In the genomic region with DNA sequence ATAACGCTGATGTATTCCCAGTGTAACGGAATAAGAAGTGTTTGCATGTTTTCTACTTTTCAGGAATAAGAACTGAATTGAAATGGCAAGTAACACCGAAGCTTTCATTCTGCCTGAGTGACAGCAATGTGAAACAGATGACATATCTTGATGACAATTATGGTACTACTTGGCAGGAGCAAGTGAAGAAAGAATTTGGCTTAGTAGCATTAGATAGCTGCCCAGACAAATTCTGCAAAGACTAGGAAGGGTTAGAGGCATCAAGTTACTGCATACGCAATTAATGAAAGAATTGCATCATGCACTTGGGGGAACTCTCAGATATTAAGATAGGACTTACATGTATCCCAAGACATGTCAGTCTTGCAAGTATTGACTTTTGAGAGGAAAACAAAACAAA, we compare ENCODE assay signal across 22 mouse cellular contexts. TPM values are rescaled to one million over a fixed set of nuclear protein-coding genes. Genes with fewer than 3 reads are reported as not detected.
DNase-seq lines count a peak whose midpoint lies in the region; ATAC-seq and TF ChIP-seq lines count a peak whose summit lies in the region.
"Had no signal": no experiment of that assay in that cellular context is flagged by ENCODE, and none has a peak within 500 bp of the region (broad histone marks: within the 10 kb centered on the region; RNA-seq: fewer than 3 reads in every experiment).

No protein-coding gene starts in this region.

- peak; percentile 55 for ATAC-seq in forebrain, embryonic 15.5 days (replicated peaks)
- ATAC-seq in hindbrain, embryonic 13.5 days (ENCODE audit: low FRiP score) = no peak

- H3K9me3 ChIP-seq in forebrain, embryonic 15.5 days = no peaks in the 10 kb centered on the region
- H3K9me3 ChIP-seq in forebrain, embryonic 10.5 days = no peaks in the 10 kb centered on the region
- no peaks in the 10 kb centered on the region for H3K9me3 ChIP-seq in hindbrain, embryonic 13.5 days
- H3K9me3 ChIP-seq: embryonic facial prominence, embryonic 13.5 days; G1E; heart, embryonic 10.5 days; limb, embryonic 13.5 days; liver, embryonic 13.5 days had no signal

- 0 out of 2 replicates have a peak overlapping the region, but pooled peaks have one; percentile 25 for H3K27ac ChIP-seq in forebrain, embryonic 15.5 days (replicated peaks)
- H3K27ac ChIP-seq in forebrain, embryonic 10.5 days = no peak overlapping the region
- no peak overlapping the region for H3K27ac ChIP-seq in hindbrain, embryonic 13.5 days
- no peak overlapping the region for H3K27ac ChIP-seq in left cerebral cortex, adult 2 months
- H3K27ac ChIP-seq: embryonic facial prominence, embryonic 13.5 days; gastrocnemius, adult 2 months; heart, embryonic 10.5 days; limb, embryonic 13.5 days; liver, embryonic 13.5 days had no signal

- H3K9ac ChIP-seq in forebrain, embryonic 15.5 days (replicated peaks) = no peak overlapping the region
- H3K9ac ChIP-seq in hindbrain, embryonic 13.5 days = no peak overlapping the region
- H3K9ac ChIP-seq: embryonic facial prominence, embryonic 13.5 days; limb, embryonic 13.5 days; liver, embryonic 13.5 days had no signal

- WGBS in forebrain, embryonic 15.5 days = 70% methylated on average over 4 of the region's 4 CpGs
- WGBS in forebrain, embryonic 10.5 days = 90% methylated on average over 4 of the region's 4 CpGs
- 88% methylated on average over 4 of the region's 4 CpGs for WGBS in hindbrain, embryonic 13.5 days

- H3K4me3 ChIP-seq in forebrain, embryonic 15.5 days = no peak overlapping the region
- no peak overlapping the region for H3K4me3 ChIP-seq in forebrain, embryonic 10.5 days
- H3K4me3 ChIP-seq in hindbrain, embryonic 13.5 days = no peak overlapping the region
- no peak overlapping the region for H3K4me3 ChIP-seq in left cerebral cortex, adult 2 months
- H3K4me3 ChIP-seq: embryonic facial prominence, embryonic 13.5 days; gastrocnemius, adult 2 months; heart, embryonic 10.5 days; limb, embryonic 13.5 days; liver, embryonic 13.5 days had no signal

- no peak for TF ChIP-seq CTCF in left cerebral cortex, adult 2 months (IDR thresholded peaks at IDR 0.05)

- no peaks in the 10 kb centered on the region for H3K27me3 ChIP-seq in forebrain, embryonic 15.5 days
- no peaks in the 10 kb centered on the region for H3K27me3 ChIP-seq in forebrain, embryonic 10.5 days (ENCODE audit: poor library complexity, severe bottlenecking)
- no peaks in the 10 kb centered on the region for H3K27me3 ChIP-seq in hindbrain, embryonic 13.5 days
- H3K27me3 ChIP-seq: embryonic facial prominence, embryonic 13.5 days; limb, embryonic 13.5 days; liver, embryonic 13.5 days had no signal

- intact Hi-C loops in left cerebral cortex, adult 2 months (cut with DNase I) = no loop called here

- H3K36me3 ChIP-seq in forebrain, embryonic 15.5 days = no peaks in the 10 kb centered on the region
- H3K36me3 ChIP-seq in forebrain, embryonic 10.5 days (replicated peaks) = no peaks in the 10 kb centered on the region
- H3K36me3 ChIP-seq in hindbrain, embryonic 13.5 days = no peaks in the 10 kb centered on the region
- H3K36me3 ChIP-seq: embryonic facial prominence, embryonic 13.5 days; G1E; heart, embryonic 10.5 days; limb, embryonic 13.5 days; liver, embryonic 13.5 days had no signal

- no peak for DNase-seq in forebrain, embryonic 10.5 days (ENCODE audit: extremely low spot score, low spot score)
- peak; percentile 87 for DNase-seq in 3T3-L1 (ENCODE audit: low read depth, low spot score)
- peak; percentile 81 for DNase-seq in Muller cell, postnatal 12 days (ENCODE audit: inconsistent ontology term)
- DNase-seq in lung, postnatal 25 days (ENCODE audit: low spot score) = peak; percentile 15
- DNase-seq in embryo, embryonic 11 days = no peak
- no peak for DNase-seq in left cerebral cortex, adult 2 months (ENCODE audit: extremely low spot score in 1 of 2, low spot score in 2 of 2)
- DNase-seq: adrenal gland, adult 8-10 months; cerebellum, adult 9-11 months; gastrocnemius, adult 2 months; heart, postnatal 10 days; kidney, adult 2 months; kidney, postnatal 10 days; liver, embryonic 13.5 days; right cerebral cortex, adult 18-20 months; thymus, postnatal 36 days had no signal

- H3K4me1 ChIP-seq in forebrain, embryonic 15.5 days = no peaks in the 10 kb centered on the region
- no peaks in the 10 kb centered on the region for H3K4me1 ChIP-seq in forebrain, embryonic 10.5 days
- H3K4me1 ChIP-seq in hindbrain, embryonic 13.5 days (replicated peaks) = no peaks in the 10 kb centered on the region
- H3K4me1 ChIP-seq: heart, embryonic 10.5 days; limb, embryonic 13.5 days; liver, embryonic 13.5 days had no signal

- H3K4me2 ChIP-seq in forebrain, embryonic 15.5 days (replicated peaks) = no peak overlapping the region
- H3K4me2 ChIP-seq in hindbrain, embryonic 13.5 days = no peak overlapping the region
- H3K4me2 ChIP-seq: embryonic facial prominence, embryonic 13.5 days; limb, embryonic 13.5 days; liver, embryonic 13.5 days; midbrain, embryonic 11.5 days had no signal

RNA-seq across cellular contexts. Expression of a gene that starts 18.1 kb away (rescaled TPM):
- 53.1 and 58.0 TPM in 2 replicates for polyA plus RNA-seq in forebrain, embryonic 15.5 days (2015; fragmentation: Nextera tagmentation; extraction: Ambion mirVana)
- polyA plus RNA-seq in forebrain, embryonic 10.5 days (2016; fragmentation: Nextera tagmentation; extraction: Ambion mirVana) = 28.0 and 28.3 TPM in 2 replicates
- 57.5 and 59.1 TPM in 2 replicates for polyA plus RNA-seq in hindbrain, embryonic 13.5 days (2015; fragmentation: Nextera tagmentation; extraction: Ambion mirVana)
- 10 to 100 TPM; 31.2 to 32.2 TPM for total RNA-seq in left cerebral cortex, adult 2 months (2021)

Comparison
In these comparisons a context has a peak if more than half of its experiments do, and no peak if none do; other contexts are left out.
1. DNase-seq: peak in 3T3-L1 (single experiment), Muller cell, postnatal 12 days (single experiment) and lung, postnatal 25 days (single experiment); none in forebrain, embryonic 10.5 days (single experiment), embryo, embryonic 11 days (single experiment) and left cerebral cortex, adult 2 months (0 of 2).